In the genomic region with DNA sequence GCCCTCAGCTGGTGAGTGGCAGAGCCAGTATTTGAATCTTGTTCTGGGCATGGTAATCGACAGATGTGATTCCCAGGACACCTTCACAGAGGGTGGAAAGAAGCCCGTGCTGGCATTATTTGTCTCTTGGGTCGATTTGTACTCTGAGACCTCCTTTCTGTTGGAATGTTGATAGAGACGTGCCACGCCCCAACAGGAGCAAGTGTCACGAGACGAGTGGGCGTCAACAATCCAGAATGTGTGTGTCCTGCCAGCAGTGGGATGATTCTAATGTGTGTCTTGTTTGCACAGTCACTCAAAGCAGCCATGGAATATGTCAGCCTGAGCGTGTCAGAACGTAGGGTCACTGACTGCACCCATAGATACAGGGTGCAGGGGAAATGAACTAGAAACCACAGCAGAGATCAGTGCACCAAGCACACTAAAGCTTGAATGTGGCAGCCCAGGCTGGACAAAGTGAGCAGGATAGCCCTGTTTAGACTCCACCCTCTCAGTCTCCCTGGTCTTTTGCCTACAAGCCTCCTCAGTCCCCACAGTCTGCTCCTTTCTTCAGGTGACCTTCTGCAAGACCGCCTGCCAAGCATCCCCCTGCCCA, we compare ENCODE assay signal across 22 mouse cellular contexts. TPM values are rescaled to one million over a fixed set of nuclear protein-coding genes. Genes with fewer than 3 reads are reported as not detected.
DNase-seq lines count a peak whose midpoint lies in the region; ATAC-seq and TF ChIP-seq lines count a peak whose summit lies in the region.
"Had no signal": no experiment of that assay in that cellular context is flagged by ENCODE, and none has a peak within 500 bp of the region (broad histone marks: within the 10 kb centered on the region; RNA-seq: fewer than 3 reads in every experiment).

No protein-coding gene starts in this region.

- H3K27ac ChIP-seq in left cerebral cortex, adult 2 months: peak overlapping the region; percentile 60; the same call in 1 of the 2 replicates
- no peak overlapping the region for H3K27ac ChIP-seq in midbrain, embryonic 11.5 days (ENCODE audit: low read depth, low read length)
- no peak overlapping the region for H3K27ac ChIP-seq in midbrain, embryonic 15.5 days
- H3K27ac ChIP-seq in intestine, embryonic 16.5 days (ENCODE audit: low read length): no peak overlapping the region
- H3K27ac ChIP-seq: embryonic facial prominence, embryonic 12.5 days; forebrain, embryonic 15.5 days; heart, adult 2 months; hindbrain, embryonic 12.5 days had no signal

- H3K4me2 ChIP-seq in midbrain, embryonic 11.5 days: no peak overlapping the region
- H3K4me2 ChIP-seq in midbrain, embryonic 15.5 days: no peak overlapping the region
- no peak overlapping the region for H3K4me2 ChIP-seq in intestine, embryonic 16.5 days (ENCODE audit: low read depth, low read length)
- H3K4me2 ChIP-seq: embryonic facial prominence, embryonic 12.5 days; forebrain, embryonic 15.5 days; heart, embryonic 11.5 days; hindbrain, embryonic 12.5 days had no signal

- WGBS in midbrain, embryonic 11.5 days: 80% methylated on average over 11 of the region's 11 CpGs
- 73% methylated on average over 11 of the region's 11 CpGs for WGBS in midbrain, embryonic 15.5 days
- WGBS in intestine, embryonic 16.5 days: 58% methylated on average over 11 of the region's 11 CpGs

- H3K9ac ChIP-seq in midbrain, embryonic 11.5 days (ENCODE audit: low read length): no peak overlapping the region
- no peak overlapping the region for H3K9ac ChIP-seq in midbrain, embryonic 15.5 days
- no peak overlapping the region for H3K9ac ChIP-seq in intestine, embryonic 16.5 days (ENCODE audit: low read depth, low read length)
- H3K9ac ChIP-seq: embryonic facial prominence, embryonic 12.5 days; forebrain, embryonic 15.5 days; hindbrain, embryonic 12.5 days had no signal

- no peaks in the 10 kb centered on the region for H3K27me3 ChIP-seq in midbrain, embryonic 11.5 days (ENCODE audit: control insufficient read depth, insufficient read depth, low read length)
- H3K27me3 ChIP-seq in midbrain, embryonic 15.5 days (replicated peaks): no peaks in the 10 kb centered on the region
- H3K27me3 ChIP-seq in intestine, embryonic 16.5 days (replicated peaks; ENCODE audit: control insufficient read depth, insufficient read depth, low read length): no peaks in the 10 kb centered on the region
- H3K27me3 ChIP-seq: forebrain, embryonic 15.5 days; hindbrain, embryonic 12.5 days had no signal

- no peak for TF ChIP-seq CTCF in left cerebral cortex, adult 2 months (IDR thresholded peaks at IDR 0.05)

- no peaks in the 10 kb centered on the region for H3K9me3 ChIP-seq in midbrain, embryonic 11.5 days (ENCODE audit: control insufficient read depth, low read length)
- no peaks in the 10 kb centered on the region for H3K9me3 ChIP-seq in midbrain, embryonic 15.5 days
- no peaks in the 10 kb centered on the region for H3K9me3 ChIP-seq in intestine, embryonic 16.5 days (ENCODE audit: control insufficient read depth, low read length)
- H3K9me3 ChIP-seq: embryonic facial prominence, embryonic 12.5 days; forebrain, embryonic 15.5 days; hindbrain, embryonic 12.5 days had no signal

- no peaks in the 10 kb centered on the region for H3K36me3 ChIP-seq in midbrain, embryonic 11.5 days (ENCODE audit: control insufficient read depth, insufficient read depth, low read length)
- H3K36me3 ChIP-seq in midbrain, embryonic 15.5 days (replicated peaks): no peaks in the 10 kb centered on the region
- no peaks in the 10 kb centered on the region for H3K36me3 ChIP-seq in intestine, embryonic 16.5 days (ENCODE audit: control insufficient read depth, insufficient read depth, low read length)
- H3K36me3 ChIP-seq: embryonic facial prominence, embryonic 12.5 days; forebrain, embryonic 15.5 days; hindbrain, embryonic 12.5 days had no signal

- no peak overlapping the region for H3K4me3 ChIP-seq in left cerebral cortex, adult 2 months
- no peak overlapping the region for H3K4me3 ChIP-seq in midbrain, embryonic 11.5 days (ENCODE audit: low read depth, low read length)
- no peak overlapping the region for H3K4me3 ChIP-seq in midbrain, embryonic 15.5 days
- H3K4me3 ChIP-seq in intestine, embryonic 16.5 days (ENCODE audit: low read length): no peak overlapping the region
- H3K4me3 ChIP-seq: embryonic facial prominence, embryonic 12.5 days; forebrain, embryonic 15.5 days; heart, adult 2 months; hindbrain, embryonic 12.5 days had no signal

- DNase-seq in left cerebral cortex, adult 2 months (ENCODE audit: extremely low spot score in 1 of 2, low spot score in 2 of 2): no peak
- DNase-seq in left cerebral cortex, adult 8-10 months (ENCODE audit: low spot score in 2 of 2): no peak
- DNase-seq in midbrain, embryonic 11.5 days (ENCODE audit: low spot score, missing footprints): peak; percentile 53
- peak; percentile 24 for DNase-seq in NIH3T3 (ENCODE audit: low read depth)
- DNase-seq in urinary bladder, postnatal 25 days (ENCODE audit: low spot score): no peak
- no peak for DNase-seq in adrenal gland, postnatal 14 days
- DNase-seq: adrenal gland, adult 8-10 months had no signal

- intact Hi-C loops in left cerebral cortex, adult 2 months (cut with DNase I): no loop called here

- no peak for ATAC-seq in midbrain, embryonic 11.5 days (ENCODE audit: low FRiP score)
- no peak for ATAC-seq in midbrain, embryonic 15.5 days (replicated peaks)
- ATAC-seq in intestine, embryonic 16.5 days: 0 out of 2 replicates have a peak, but pooled peaks have one; percentile 42
- ATAC-seq: CD4-positive, CD25-positive, alpha-beta regulatory T cell, adult 4 months; forebrain, embryonic 15.5 days; hindbrain, embryonic 16.5 days; Patski had no signal

- no peaks in the 10 kb centered on the region for H3K4me1 ChIP-seq in midbrain, embryonic 11.5 days (ENCODE audit: control insufficient read depth, insufficient read depth, low read length)
- H3K4me1 ChIP-seq in midbrain, embryonic 15.5 days: no peaks in the 10 kb centered on the region
- H3K4me1 ChIP-seq in intestine, embryonic 16.5 days (ENCODE audit: control insufficient read depth, insufficient read depth, low read length): no peaks in the 10 kb centered on the region
- H3K4me1 ChIP-seq: embryonic facial prominence, embryonic 12.5 days; forebrain, embryonic 15.5 days had no signal

RNA-seq across cellular contexts. Expression of a gene that starts 23.9 kb away (rescaled TPM):
- not detected for total RNA-seq in left cerebral cortex, adult 2 months (2021)
- under 1 TPM in 2 of 4 experiments, not detected in 2; 0.16 to 0.23 TPM for total RNA-seq in left cerebral cortex, adult 8-10 months (2022)
- not detected in 2 replicates for polyA plus RNA-seq in midbrain, embryonic 11.5 days (2014; fragmentation: Nextera tagmentation; extraction: Ambion mirVana)
- polyA plus RNA-seq in midbrain, embryonic 15.5 days (2015; fragmentation: Nextera tagmentation; extraction: Ambion mirVana): not detected in 2 replicates
- polyA plus RNA-seq in intestine, embryonic 16.5 days (2015; fragmentation: Nextera tagmentation; extraction: Ambion mirVana): 4.5 and 6.8 TPM in 2 replicates
- 0.15 TPM in 1 of 2 replicates, not detected in the other for total RNA-seq in adrenal gland, postnatal 14 days (2021)
- total RNA-seq: gastrocnemius, adult 8-10 months; gastrocnemius, postnatal 36 days; heart, adult 2 months; heart, postnatal 36 days; MEL had no signal
- polyA plus RNA-seq: CD4-positive, CD25-positive, alpha-beta regulatory T cell, adult 4 months; forebrain, embryonic 11.5 days; forebrain, embryonic 15.5 days had no signal

RNA-seq across cellular contexts. Expression of a gene that starts 29.2 kb away (rescaled TPM):
- 1 to 10 TPM; 5.0 to 6.4 TPM for total RNA-seq in left cerebral cortex, adult 2 months (2021)
- 1 to 10 TPM; 3.1 to 4.8 (median 3.6) TPM for total RNA-seq in left cerebral cortex, adult 8-10 months (2022)
- 0.98 and 1.3 TPM in 2 replicates for polyA plus RNA-seq in midbrain, embryonic 11.5 days (2014; fragmentation: Nextera tagmentation; extraction: Ambion mirVana)
- 2.1 and 2.6 TPM in 2 replicates for polyA plus RNA-seq in midbrain, embryonic 15.5 days (2015; fragmentation: Nextera tagmentation; extraction: Ambion mirVana)
- polyA plus RNA-seq in intestine, embryonic 16.5 days (2015; fragmentation: Nextera tagmentation; extraction: Ambion mirVana): 2.4 and 2.5 TPM in 2 replicates
- 4.4 and 5.1 TPM in 2 replicates for total RNA-seq in adrenal gland, postnatal 14 days (2021)
- polyA plus RNA-seq: CD4-positive, CD25-positive, alpha-beta regulatory T cell, adult 4 months had no signal

RNA-seq across cellular contexts. Expression of a gene that starts 54.8 kb away (rescaled TPM):
- 1 to 10 TPM in 1 of 2 experiments, under 1 TPM in 1; 0.66 to 1.2 TPM for total RNA-seq in left cerebral cortex, adult 2 months (2021)
- 1 to 10 TPM; 1.0 to 1.6 (median 1.4) TPM for total RNA-seq in left cerebral cortex, adult 8-10 months (2022)
- 0.92 and 1.5 TPM in 2 replicates for polyA plus RNA-seq in midbrain, embryonic 11.5 days (2014; fragmentation: Nextera tagmentation; extraction: Ambion mirVana)
- polyA plus RNA-seq in midbrain, embryonic 15.5 days (2015; fragmentation: Nextera tagmentation; extraction: Ambion mirVana): 0.17 and 0.27 TPM in 2 replicates
- 0.38 TPM in 1 of 2 replicates, not detected in the other for polyA plus RNA-seq in intestine, embryonic 16.5 days (2015; fragmentation: Nextera tagmentation; extraction: Ambion mirVana)
- total RNA-seq in adrenal gland, postnatal 14 days (2021): not detected in 2 replicates
- total RNA-seq: adrenal gland, adult 8-10 months; gastrocnemius, adult 8-10 months; gastrocnemius, postnatal 36 days; heart, adult 2 months; heart, postnatal 36 days; MEL had no signal
- polyA plus RNA-seq: CD4-positive, CD25-positive, alpha-beta regulatory T cell, adult 4 months; heart, adult 2 months; Patski had no signal

Comparison
In these comparisons a context has a peak if more than half of its experiments do, and no peak if none do; other contexts are left out.
1. DNase-seq: peak in midbrain, embryonic 11.5 days (single experiment) and NIH3T3 (single experiment); none in left cerebral cortex, adult 2 months (0 of 2), left cerebral cortex, adult 8-10 months (0 of 2), urinary bladder, postnatal 25 days (single experiment) and adrenal gland, postnatal 14 days (single experiment).